Mouse (Mus musculus): ENCODE measurements around the gene Hist1h2ah. TPM values are rescaled to one million over a fixed set of nuclear protein-coding genes. Genes with fewer than 3 reads are reported as not detected.

Gene Hist1h2ah
- total and polyA plus RNA-seq, 2 experiments from 2014 or later: 2.2 to 67.7 TPM

DNA sequence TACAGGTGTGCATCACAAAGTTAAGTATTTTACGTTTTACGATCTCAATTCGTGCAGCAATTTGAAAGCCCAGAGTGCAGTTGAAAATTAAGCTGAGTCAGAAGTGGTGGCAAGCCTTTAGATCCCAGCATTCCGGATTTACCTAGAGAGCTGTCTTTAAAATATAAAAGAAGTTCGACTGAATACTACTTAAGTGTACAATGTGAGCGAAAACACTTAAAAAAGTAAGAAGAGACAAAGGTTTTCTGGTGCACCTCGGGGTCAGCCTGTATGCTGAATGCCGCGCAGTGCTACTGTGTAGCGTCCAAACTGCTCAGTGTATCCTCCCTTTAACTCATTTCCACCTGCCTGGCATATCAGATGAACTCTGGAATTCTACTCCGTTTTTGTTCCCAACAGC is 13.8 kb downstream of the Hist1h2ah start:
- peak overlapping the region; percentile 45 for H3K4me3 ChIP-seq (ENCODE audit: low read length)
- DNase-seq (ENCODE audit: low spot score) (no peak), ATAC-seq (no peak)
- no peak for TF ChIP-seq CTCF (IDR thresholded peaks at IDR 0.05; ENCODE audit: low read depth)
- no peaks in the 10 kb centered on the region for H3K36me3 ChIP-seq (ENCODE audit: insufficient read depth, low read length)
- H3K4me2 ChIP-seq (ENCODE audit: low read depth, low read length): peak overlapping the region; percentile 59
- H3K27ac ChIP-seq: no peak overlapping the region
- H3K27me3 ChIP-seq (ENCODE audit: insufficient read depth, low read length): peaks cover 22% of the 10 kb centered on the region
- H3K9ac ChIP-seq (replicated peaks; ENCODE audit: low read length): no peak overlapping the region; the same call in 1 of the 2 replicates
- no peaks in the 10 kb centered on the region for H3K9me3 ChIP-seq (ENCODE audit: low read length)
- H3K4me1 ChIP-seq (ENCODE audit: insufficient read depth, low read length): 0 out of 2 replicates have a peak, but pooled peaks cover 3% of the 10 kb centered on the region
- under 1% methylated on average over 11 of the region's 11 CpGs for WGBS

GRCm38 (mm10) chr13:22020901-22021339 is 14.4 kb downstream of the Hist1h2ah start:
- 0 out of 2 replicates have a peak, but pooled peaks cover 3% of the 10 kb centered on the region for H3K4me1 ChIP-seq (ENCODE audit: insufficient read depth, low read length)
- DNase-seq (ENCODE audit: low spot score): peak; percentile 67
- ATAC-seq: peak; percentile 63
- peak overlapping the region; percentile 59 for H3K4me2 ChIP-seq (ENCODE audit: low read depth, low read length)
- no peak overlapping the region for H3K9ac ChIP-seq (replicated peaks; ENCODE audit: low read length)
- no peaks in the 10 kb centered on the region for H3K9me3 ChIP-seq (ENCODE audit: low read length)
- WGBS: 0% methylated on average over 8 of the region's 8 CpGs
- no peak for TF ChIP-seq CTCF (IDR thresholded peaks at IDR 0.05; ENCODE audit: low read depth)
- H3K27ac ChIP-seq: no peak overlapping the region
- H3K36me3 ChIP-seq (ENCODE audit: insufficient read depth, low read length): no peaks in the 10 kb centered on the region
- peaks cover 28% of the 10 kb centered on the region for H3K27me3 ChIP-seq (ENCODE audit: insufficient read depth, low read length)
- peak overlapping the region; percentile 45 for H3K4me3 ChIP-seq (ENCODE audit: low read length)

DNA sequence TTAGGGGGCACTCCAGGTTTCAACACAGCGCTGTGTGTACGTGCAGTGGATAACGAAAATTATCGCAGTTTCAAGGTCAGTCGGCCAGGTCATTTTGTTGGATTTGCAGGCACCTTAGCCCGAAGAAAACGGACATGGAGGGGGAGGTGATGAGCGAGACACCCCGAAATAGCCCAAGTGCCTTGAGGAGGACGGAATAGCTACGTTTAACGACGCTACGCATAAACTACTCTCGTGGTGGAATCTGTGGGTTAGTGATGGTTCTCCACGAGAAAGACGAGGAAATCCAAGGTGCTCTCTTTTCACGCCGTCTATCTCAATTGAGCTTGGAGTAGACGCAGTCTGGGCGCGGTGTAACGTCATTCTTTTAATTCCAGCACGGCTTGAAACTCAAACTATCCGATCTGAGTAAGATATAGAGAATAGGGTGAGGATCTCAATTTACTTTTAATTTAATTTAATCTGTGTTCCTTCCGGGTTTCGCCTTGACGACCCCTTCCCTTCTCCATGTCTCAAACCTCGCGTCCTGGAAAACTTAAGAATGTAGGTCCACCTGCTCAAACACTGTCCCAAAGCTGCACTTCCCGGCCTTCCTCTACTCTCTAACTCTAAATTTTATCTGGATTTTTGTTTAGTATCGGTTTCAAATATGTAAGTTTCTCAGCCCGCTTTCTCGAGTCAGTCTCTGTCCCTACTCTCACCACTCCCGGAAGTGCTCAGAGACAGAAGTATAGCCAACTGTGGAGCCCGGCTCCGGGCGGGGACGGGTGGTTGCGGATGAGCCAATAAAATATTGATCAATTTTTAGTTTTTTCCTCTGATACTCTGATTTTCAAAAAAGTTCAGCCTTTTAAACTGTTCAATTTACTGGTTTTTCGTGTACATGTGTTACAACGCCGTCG is 15.2 kb downstream of the Hist1h2ah start:
- Histone ChIP-seq H3K9me3 (ENCODE audit: low read length) (peaks cover 2% of the 10 kb centered on the region; the same call in 1 of the 2 replicates), H3K4me1 (ENCODE audit: insufficient read depth, low read length) (0 out of 2 replicates have a peak, but pooled peaks cover 3% of the 10 kb centered on the region), H3K27ac (no peak overlapping the region), H3K27me3 (ENCODE audit: insufficient read depth, low read length) (peaks cover 34% of the 10 kb centered on the region), H3K4me3 (ENCODE audit: low read length) (peak overlapping the region; percentile 45), H3K4me2 (ENCODE audit: low read depth, low read length) (peak overlapping the region; percentile 59), H3K36me3 (ENCODE audit: insufficient read depth, low read length) (no peaks in the 10 kb centered on the region), H3K9ac (replicated peaks; ENCODE audit: low read length) (no peak overlapping the region)
- DNase-seq (ENCODE audit: low spot score): no peak
- ATAC-seq: no peak
- WGBS: under 1% methylated on average over 44 of the region's 44 CpGs
- no peak for TF ChIP-seq CTCF (IDR thresholded peaks at IDR 0.05; ENCODE audit: low read depth)

DNA sequence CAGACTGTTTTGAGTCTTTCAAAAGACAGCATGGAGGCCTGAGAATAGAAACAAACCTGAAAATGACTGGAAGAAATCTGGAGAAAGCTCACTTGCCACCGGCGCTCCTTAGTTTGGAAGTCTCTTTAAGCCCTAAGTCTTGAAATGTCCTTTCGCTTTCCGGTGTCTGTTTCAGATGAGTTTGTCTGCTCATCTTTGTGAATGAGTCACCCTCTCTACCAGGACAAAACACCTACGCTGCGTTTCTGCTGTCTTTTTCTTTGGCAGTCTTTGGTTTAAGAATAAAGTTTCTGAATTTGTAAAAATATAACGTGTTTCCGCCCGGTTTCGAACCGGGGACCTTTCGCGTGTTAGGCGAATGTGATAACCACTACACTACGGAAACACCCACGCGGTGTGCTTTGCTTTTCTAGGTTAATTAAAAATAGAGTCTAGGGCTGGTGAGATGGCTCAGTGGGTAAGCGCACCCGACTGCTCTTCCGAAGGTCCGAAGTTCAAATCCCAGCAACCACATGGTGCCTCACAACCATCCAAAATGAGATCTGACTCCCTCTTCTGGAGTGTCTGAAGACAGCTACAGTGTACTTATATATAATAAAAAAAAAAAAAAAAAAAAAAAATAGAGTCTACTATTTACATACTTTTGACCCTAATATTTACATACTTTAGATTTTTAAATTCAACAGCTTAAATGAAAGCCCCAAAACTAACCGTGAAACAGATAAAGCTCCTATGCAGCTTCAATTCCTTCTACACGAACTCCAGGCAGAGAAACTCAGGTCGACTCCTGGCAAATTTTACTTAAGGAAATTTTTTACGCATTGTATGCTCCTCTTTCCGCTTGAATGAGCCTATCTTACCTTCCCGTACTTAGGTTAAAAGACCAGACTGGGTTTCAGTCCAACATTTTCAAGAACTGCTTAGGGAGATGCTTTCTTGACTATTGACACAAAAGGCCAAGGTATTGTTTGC is 19.6 kb downstream of the Hist1h2ah start:
- Histone ChIP-seq H3K36me3 (ENCODE audit: insufficient read depth, low read length) (no peaks in the 10 kb centered on the region), H3K4me2 (ENCODE audit: low read depth, low read length) (no peak overlapping the region), H3K4me1 (ENCODE audit: insufficient read depth, low read length) (no peaks in the 10 kb centered on the region), H3K27ac (no peak overlapping the region), H3K9me3 (ENCODE audit: low read length) (peaks cover 2% of the 10 kb centered on the region; the same call in 1 of the 2 replicates), H3K4me3 (ENCODE audit: low read length) (no peak overlapping the region), H3K9ac (replicated peaks; ENCODE audit: low read length) (no peak overlapping the region), H3K27me3 (ENCODE audit: insufficient read depth, low read length) (peaks cover 71% of the 10 kb centered on the region)
- TF ChIP-seq CTCF (IDR thresholded peaks at IDR 0.05; ENCODE audit: low read depth): no peak
- DNase-seq (ENCODE audit: low spot score) (peak; percentile 83), ATAC-seq (peak; percentile 86)
- WGBS: 18% methylated on average over 27 of the region's 27 CpGs

DNA sequence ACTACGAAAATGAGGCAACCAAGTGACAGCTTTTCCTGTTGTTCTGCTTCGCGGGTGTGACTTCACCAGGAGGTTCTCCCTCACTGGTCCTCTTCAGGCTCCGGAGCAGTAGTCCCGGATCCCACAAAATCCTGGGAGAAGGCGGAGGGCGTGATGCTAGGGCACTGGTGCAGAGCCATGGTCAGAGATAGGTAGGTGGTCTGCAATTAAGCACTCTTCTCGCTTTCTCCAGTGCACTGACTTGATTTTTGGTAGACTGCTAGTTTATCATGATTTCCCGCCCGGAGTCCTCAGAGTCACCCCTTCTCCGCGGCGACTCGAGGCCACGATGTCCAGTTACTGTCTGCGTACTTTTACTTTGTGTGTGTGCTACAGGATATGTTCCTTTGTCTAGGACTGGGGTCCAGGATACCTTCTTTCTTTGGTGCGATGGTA is 20.9 kb downstream of the Hist1h2ah start:
- DNase-seq (ENCODE audit: low spot score) (no peak), ATAC-seq (no peak)
- peaks cover 84% of the 10 kb centered on the region for H3K27me3 ChIP-seq (ENCODE audit: insufficient read depth, low read length)
- no peaks in the 10 kb centered on the region for H3K4me1 ChIP-seq (ENCODE audit: insufficient read depth, low read length)
- no peak for TF ChIP-seq CTCF (IDR thresholded peaks at IDR 0.05; ENCODE audit: low read depth)
- H3K9ac ChIP-seq (replicated peaks; ENCODE audit: low read length): no peak overlapping the region
- H3K9me3 ChIP-seq (ENCODE audit: low read length): peaks cover 2% of the 10 kb centered on the region; the same call in 1 of the 2 replicates
- no peaks in the 10 kb centered on the region for H3K36me3 ChIP-seq (ENCODE audit: insufficient read depth, low read length)
- H3K27ac ChIP-seq: no peak overlapping the region
- no peak overlapping the region for H3K4me3 ChIP-seq (ENCODE audit: low read length)
- 0 out of 2 replicates have a peak overlapping the region, but pooled peaks have one; percentile 13 for H3K4me2 ChIP-seq (ENCODE audit: low read depth, low read length)
- WGBS: 22% methylated on average over 17 of the region's 17 CpGs

DNA sequence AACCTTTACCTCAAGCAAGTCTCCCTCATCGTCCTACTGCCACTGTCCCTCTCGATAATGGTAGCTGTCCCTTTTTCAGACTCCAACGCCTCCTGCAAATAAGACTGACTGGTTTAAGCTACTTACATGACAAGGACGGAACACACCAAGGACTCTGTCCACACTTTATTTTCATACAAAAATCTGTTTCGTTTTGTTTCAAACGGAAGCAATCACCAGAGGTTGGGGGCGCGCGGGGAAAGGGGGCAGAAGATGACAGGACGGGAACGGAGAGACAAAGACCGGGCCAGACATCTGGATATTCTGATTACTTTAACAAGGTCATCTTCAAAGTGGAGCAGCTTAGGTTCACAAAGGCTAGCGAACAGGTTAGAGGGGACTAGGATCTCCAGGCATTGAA is 21.7 kb downstream of the Hist1h2ah start:
- WGBS: 33% methylated on average over 13 of the region's 13 CpGs
- no peak overlapping the region for H3K27ac ChIP-seq
- no peak overlapping the region for H3K4me2 ChIP-seq (ENCODE audit: low read depth, low read length)
- H3K9me3 ChIP-seq (ENCODE audit: low read length): peaks cover 2% of the 10 kb centered on the region; the same call in 1 of the 2 replicates
- TF ChIP-seq CTCF (IDR thresholded peaks at IDR 0.05; ENCODE audit: low read depth): no peak
- no peaks in the 10 kb centered on the region for H3K4me1 ChIP-seq (ENCODE audit: insufficient read depth, low read length)
- H3K9ac ChIP-seq (replicated peaks; ENCODE audit: low read length): no peak overlapping the region
- no peak overlapping the region for H3K4me3 ChIP-seq (ENCODE audit: low read length)
- peaks cover 86% of the 10 kb centered on the region for H3K27me3 ChIP-seq (ENCODE audit: insufficient read depth, low read length)
- DNase-seq (ENCODE audit: low spot score) (no peak), ATAC-seq (no peak)
- H3K36me3 ChIP-seq (ENCODE audit: insufficient read depth, low read length): no peaks in the 10 kb centered on the region

Measured in hindbrain, postnatal 0 days (tissue).